Comparison of ENCODE assay signal across 8 mouse cellular contexts in genomic region chr10:79766001-79766507, GRCm38 (mm10). TPM values are rescaled to one million over a fixed set of nuclear protein-coding genes. Genes with fewer than 3 reads are reported as not detected.
DNase-seq lines count a peak whose midpoint lies in the region; ATAC-seq and TF ChIP-seq lines count a peak whose summit lies in the region.

No protein-coding gene starts in this region.

- no peak for ATAC-seq in heart, embryonic 15.5 days (replicated peaks; ENCODE audit: insufficient number of reproducible peaks, insufficient read depth, low FRiP score, low read depth)
- no peak for ATAC-seq in liver, embryonic 15.5 days (ENCODE audit: insufficient read depth)

- peak overlapping the region; percentile 89 for H3ac ChIP-seq in C2C12 (ENCODE audit: control insufficient read depth, insufficient read length, low read depth)

- peak; percentile 70 for DNase-seq in cerebellum, adult 9-10 months
- DNase-seq in cerebellum, adult 11 months: no peak
- DNase-seq in adrenal gland, postnatal 4 days (ENCODE audit: low spot score in 2 of 2): no peak
- DNase-seq in thymus, postnatal 4 days: no peak
- no peak for DNase-seq in embryo, embryonic 9.5 days (ENCODE audit: extremely low spot score)

- no peaks in the 10 kb centered on the region for H3K9me3 ChIP-seq in heart, embryonic 15.5 days (replicated peaks)
- no peaks in the 10 kb centered on the region for H3K9me3 ChIP-seq in liver, embryonic 15.5 days (replicated peaks)

- peaks cover 48% of the 10 kb centered on the region for H3K4me1 ChIP-seq in heart, embryonic 15.5 days (replicated peaks)
- peaks cover 48% of the 10 kb centered on the region for H3K4me1 ChIP-seq in liver, embryonic 15.5 days (replicated peaks)

- H3K27me3 ChIP-seq in C2C12 (ENCODE audit: control insufficient read depth, insufficient read depth, insufficient read length): no peaks in the 10 kb centered on the region
- no peaks in the 10 kb centered on the region for H3K27me3 ChIP-seq in heart, embryonic 15.5 days
- H3K27me3 ChIP-seq in liver, embryonic 15.5 days: peaks cover 3% of the 10 kb centered on the region; the same call in 1 of the 2 replicates

- peaks cover 57% of the 10 kb centered on the region for H3K79me2 ChIP-seq in C2C12 (ENCODE audit: control insufficient read depth, insufficient read depth)

- peak overlapping the region; percentile 93 for H3K9ac ChIP-seq in heart, embryonic 15.5 days
- peak overlapping the region; percentile 91 for H3K9ac ChIP-seq in liver, embryonic 15.5 days

- peaks cover 40% of the 10 kb centered on the region for H3K36me3 ChIP-seq in C2C12 (ENCODE audit: control insufficient read depth, insufficient read depth)
- peaks cover 11% of the 10 kb centered on the region for H3K36me3 ChIP-seq in heart, embryonic 15.5 days
- peaks cover 17% of the 10 kb centered on the region for H3K36me3 ChIP-seq in liver, embryonic 15.5 days (replicated peaks)

- peak overlapping the region; percentile 91 for H3K27ac ChIP-seq in heart, embryonic 15.5 days
- H3K27ac ChIP-seq in liver, embryonic 15.5 days (replicated peaks): peak overlapping the region; percentile 88

- peaks cover 44% of the 10 kb centered on the region for H3K79me3 ChIP-seq in C2C12 (ENCODE audit: low read depth)

- TF ChIP-seq CTCF in C2C12 (IDR thresholded peaks at IDR 0.05; ENCODE audit: control insufficient read depth, insufficient read depth, insufficient read length): no peak

- peak overlapping the region; percentile 99 for H3K4me3 ChIP-seq in C2C12 (ENCODE audit: insufficient read depth, poor library complexity, severe bottlenecking)
- H3K4me3 ChIP-seq in heart, embryonic 15.5 days: peak overlapping the region; percentile 86
- H3K4me3 ChIP-seq in liver, embryonic 15.5 days (replicated peaks): peak overlapping the region; percentile 97

- 5% methylated on average over 16 of the region's 16 CpGs for WGBS in heart, embryonic 15.5 days
- 4% methylated on average over 16 of the region's 16 CpGs for WGBS in liver, embryonic 15.5 days (ENCODE audit: insufficient replicate concordance)

- peak overlapping the region; percentile 66 for H3K4me2 ChIP-seq in heart, embryonic 15.5 days
- H3K4me2 ChIP-seq in liver, embryonic 15.5 days: peak overlapping the region; percentile 98

TF ChIP-seq in C2C12, 6 proteins besides CTCF, POLR2A, EP300 and RAD21:
- TF ChIP-seq MYOG (IDR thresholded peaks at IDR 0.05; ENCODE audit: control insufficient read depth, extremely low read depth, insufficient read length): no peak
- TF ChIP-seq FOSL1 (IDR thresholded peaks at IDR 0.05; ENCODE audit: insufficient read depth, low read length, poor library complexity, severe bottlenecking): no peak
- TF ChIP-seq MAX (IDR thresholded peaks at IDR 0.05): no peak
- TF ChIP-seq USF1 (IDR thresholded peaks at IDR 0.05; ENCODE audit: low read depth): no peak
- no peak for TF ChIP-seq CEBPB (IDR thresholded peaks at IDR 0.05; ENCODE audit: low read depth)
- no peak for TF ChIP-seq MYOD1 (IDR thresholded peaks at IDR 0.05; ENCODE audit: control insufficient read depth, insufficient read length, low read depth)

RNA-seq across cellular contexts. Expression of gene Rnf126, which starts 0.7 kb away (rescaled TPM):
- polyA plus RNA-seq in C2C12 (2012; fragmentation: generic; extraction: Trizol): 116 TPM
- 54.0 and 65.5 TPM in 2 replicates for polyA plus RNA-seq in heart, embryonic 15.5 days (2015; fragmentation: Nextera tagmentation; extraction: Ambion mirVana)
- 39.6 and 42.0 TPM in 2 replicates for polyA plus RNA-seq in liver, embryonic 15.5 days (2015; fragmentation: Nextera tagmentation; extraction: Ambion mirVana)
- 10 to 100 TPM; 60.7 to 61.7 TPM for total RNA-seq in adrenal gland, postnatal 4 days (2021)

RNA-seq across cellular contexts. Expression of gene Fstl3, which starts 11.0 kb away (rescaled TPM):
- polyA plus RNA-seq in C2C12 (2012; fragmentation: generic; extraction: Trizol): 12.1 TPM
- 29.0 and 30.9 TPM in 2 replicates for polyA plus RNA-seq in heart, embryonic 15.5 days (2015; fragmentation: Nextera tagmentation; extraction: Ambion mirVana)
- 0.71 and 1.0 TPM in 2 replicates for polyA plus RNA-seq in liver, embryonic 15.5 days (2015; fragmentation: Nextera tagmentation; extraction: Ambion mirVana)
- total RNA-seq in adrenal gland, postnatal 4 days (2021): 1 to 10 TPM; 6.7 to 7.1 TPM

RNA-seq across cellular contexts. Expression of gene Fgf22, which starts 11.2 kb away (rescaled TPM):
- polyA plus RNA-seq in C2C12 (2012; fragmentation: generic; extraction: Trizol): 0.29 TPM
- 0.06 and 0.16 TPM in 2 replicates for polyA plus RNA-seq in heart, embryonic 15.5 days (2015; fragmentation: Nextera tagmentation; extraction: Ambion mirVana)
- polyA plus RNA-seq in liver, embryonic 15.5 days (2015; fragmentation: Nextera tagmentation; extraction: Ambion mirVana): 0.07 TPM in 1 of 2 replicates, not detected in the other
- total RNA-seq in adrenal gland, postnatal 4 days (2021): not detected

RNA-seq across cellular contexts. Expression of gene Polrmt, which starts 19.7 kb away (rescaled TPM):
- 56.5 TPM for polyA plus RNA-seq in C2C12 (2012; fragmentation: generic; extraction: Trizol)
- polyA plus RNA-seq in heart, embryonic 15.5 days (2015; fragmentation: Nextera tagmentation; extraction: Ambion mirVana): 30.0 and 36.5 TPM in 2 replicates
- 15.6 and 17.7 TPM in 2 replicates for polyA plus RNA-seq in liver, embryonic 15.5 days (2015; fragmentation: Nextera tagmentation; extraction: Ambion mirVana)
- total RNA-seq in adrenal gland, postnatal 4 days (2021): 10 to 100 TPM; 61.2 to 68.6 TPM

RNA-seq across cellular contexts. Expression of gene Prss57, which starts 24.7 kb away (rescaled TPM):
- not detected for polyA plus RNA-seq in C2C12 (2012; fragmentation: generic; extraction: Trizol)
- 0.49 and 5.1 TPM in 2 replicates for polyA plus RNA-seq in heart, embryonic 15.5 days (2015; fragmentation: Nextera tagmentation; extraction: Ambion mirVana)
- polyA plus RNA-seq in liver, embryonic 15.5 days (2015; fragmentation: Nextera tagmentation; extraction: Ambion mirVana): 7.0 and 7.1 TPM in 2 replicates
- under 1 TPM; 0.11 to 0.71 TPM for total RNA-seq in adrenal gland, postnatal 4 days (2021)
